Mouse (Mus musculus): Measurements from ENCODE around the gene Clic4.

GRCm38 (mm10) chr4:135241669-135242068, 30.9 kb downstream of the Clic4 start:
- TF ChIP-seq CTCF (IDR thresholded peaks at IDR 0.05), result no peak
- no peak for TF ChIP-seq EP300 (IDR thresholded peaks at IDR 0.05)
